Mouse (Mus musculus) ES-E14 (cell line): ENCODE results near the gene Cntn5.

Source experiments
- CHD2 ChIP-seq: IDR thresholded peaks from 2 replicates; pipeline ENCODE4 v1.6.1; 2014; ENCODE audit warnings: mild to moderate bottlenecking, low read depth, low read length, inconsistent platforms
- MAFK ChIP-seq: IDR thresholded peaks from 2 replicates; pipeline ENCODE4 v1.6.1; 2014; ENCODE audit warnings: mild to moderate bottlenecking, low read depth, low read length, inconsistent platforms; ENCODE audit not compliant: insufficient read depth

DNA sequence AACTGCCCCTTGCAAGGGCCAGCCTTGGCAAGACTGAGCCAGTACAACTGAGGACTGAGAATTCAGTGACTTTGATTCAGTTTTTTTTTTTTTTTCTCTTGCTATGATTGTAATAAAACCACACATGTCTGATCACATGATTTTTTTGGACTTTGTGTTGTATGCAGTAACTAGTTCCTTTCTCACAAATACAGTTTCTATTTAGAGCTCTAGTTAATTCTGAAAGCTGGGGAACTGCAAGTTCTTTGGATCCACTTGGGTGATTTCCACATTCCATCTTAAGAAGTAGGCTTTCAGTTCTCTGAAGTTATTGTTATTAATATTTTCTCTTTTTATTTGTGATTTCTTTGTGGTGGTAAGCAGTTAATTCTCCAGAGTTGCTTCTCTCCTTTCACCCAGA, 563.8 kb downstream of the Cntn5 start:
- TF ChIP-seq CHD2 (no peak), MAFK (no peak)
